ENCODE assay signal across 22 mouse cellular contexts in genomic region chr4:22378516-22378915, GRCm38 (mm10).
"Had no signal": no experiment of that assay in that cellular context is flagged by ENCODE, and none has a peak within 500 bp of the region (broad histone marks: within the 10 kb centered on the region; RNA-seq: fewer than 3 reads in every experiment).

No protein-coding gene starts in this region.

- H3K36me3 ChIP-seq: hindbrain, embryonic 15.5 days; liver, embryonic 15.5 days had no signal

- H3K4me1 ChIP-seq: heart, embryonic 12.5 days; hindbrain, embryonic 15.5 days; limb, embryonic 10.5 days; limb, embryonic 12.5 days; liver, embryonic 13.5 days; liver, embryonic 15.5 days had no signal

- H3K4me2 ChIP-seq: heart, embryonic 12.5 days; hindbrain, embryonic 13.5 days; hindbrain, embryonic 15.5 days; limb, embryonic 12.5 days; liver, embryonic 13.5 days; liver, embryonic 15.5 days had no signal

- H3K27ac ChIP-seq: heart, adult 2 months; hindbrain, embryonic 13.5 days; hindbrain, embryonic 15.5 days; hindbrain, postnatal 0 days; left cerebral cortex, adult 2 months; limb, embryonic 10.5 days; limb, embryonic 12.5 days; liver, embryonic 13.5 days; liver, embryonic 15.5 days had no signal

- H3K9ac ChIP-seq: heart, embryonic 12.5 days; hindbrain, embryonic 13.5 days; hindbrain, embryonic 15.5 days; limb, embryonic 12.5 days; liver, embryonic 13.5 days; liver, embryonic 15.5 days; liver, postnatal 0 days had no signal

- ATAC-seq: hindbrain, postnatal 0 days; intestine, embryonic 16.5 days; liver, postnatal 0 days had no signal

- H3K9me3 ChIP-seq: heart, embryonic 12.5 days; hindbrain, embryonic 13.5 days; hindbrain, embryonic 15.5 days; limb, embryonic 10.5 days; limb, embryonic 12.5 days; liver, embryonic 13.5 days; liver, embryonic 15.5 days had no signal

- H3K27me3 ChIP-seq: heart, embryonic 12.5 days; hindbrain, embryonic 13.5 days; hindbrain, embryonic 15.5 days; limb, embryonic 12.5 days; liver, embryonic 13.5 days; liver, embryonic 15.5 days had no signal

- H3K4me3 ChIP-seq: heart, adult 2 months; heart, embryonic 12.5 days; hindbrain, embryonic 13.5 days; hindbrain, embryonic 15.5 days; left cerebral cortex, adult 2 months; limb, embryonic 10.5 days; limb, embryonic 12.5 days; liver, embryonic 13.5 days; liver, embryonic 15.5 days had no signal

- DNase-seq: gastrocnemius, postnatal 14 days; gastrocnemius, postnatal 36 days; heart, adult 11 months; heart, adult 2 months; heart, postnatal 14 days; heart, postnatal 36 days; kidney, adult 18-20 months; kidney, adult 8-10 months; kidney, postnatal 10 days; kidney, postnatal 4 days; liver; liver, embryonic 13.5 days; liver, postnatal 0 days had no signal
